Mouse (Mus musculus) embryonic stem cell, embryonic (primary cell): ENCODE data around the gene Cacna1d.

Experiments
- CTCF ChIA-PET, 4 experiments: fragments of 300-600 bp in 2 of 4; fragments of 350-600 bp in 2 of 4; sonication (Branson Sonifier 250); formaldehyde crosslinking; loops; one replicate each; lab custom pipeline; 2022; ENCODE audit warnings: inconsistent platforms in 2 of 4; lab: Charles Lee
- POLR2A ChIA-PET, 4 experiments: fragments of 300-600 bp in 2 of 4; fragments of 350-600 bp in 2 of 4; sonication (Branson Sonifier 250); formaldehyde crosslinking; loops; one replicate each; lab custom pipeline; 2022; ENCODE audit warnings: antibody characterized with exemption in 4 of 4, inconsistent platforms in 1 of 4; lab: Charles Lee

Cacna1d gene

GRCm38 (mm10) chr14:30491342-30491741 is at the start of gene Cacna1d:
TSS of gene Cacna1d (minus strand) at chr14:30491455.
- CTCF ChIA-PET, result no interaction called here
- POLR2A ChIA-PET, result interaction anchor here in 2 of 4 experiments (1.1 to 4.7 kb wide), 2 partner anchors 10 to 11 kb away, joined by 3 to 18 read pairs; partner anchors contain the start of gene Dcp1a (in 1 of the 2)

GRCm38 (mm10) chr14:30533780-30534450 is 42.7 kb upstream of the Cacna1d start:
- POLR2A ChIA-PET, result interaction anchor here in 2 of 4 experiments (0.9 to 8.3 kb wide), 8 partner anchors 10 to 95 kb away, joined by 3 to 62 read pairs (median 4); partner anchors contain the start of gene Tkt (in 1 of the 2)
- CTCF ChIA-PET, result interaction anchor here (0.7 to 2.3 kb wide), 6 partner anchors 8 to 138 kb away, joined by 3 to 13 read pairs (median 3); no protein-coding TSS in a partner anchor

DNA sequence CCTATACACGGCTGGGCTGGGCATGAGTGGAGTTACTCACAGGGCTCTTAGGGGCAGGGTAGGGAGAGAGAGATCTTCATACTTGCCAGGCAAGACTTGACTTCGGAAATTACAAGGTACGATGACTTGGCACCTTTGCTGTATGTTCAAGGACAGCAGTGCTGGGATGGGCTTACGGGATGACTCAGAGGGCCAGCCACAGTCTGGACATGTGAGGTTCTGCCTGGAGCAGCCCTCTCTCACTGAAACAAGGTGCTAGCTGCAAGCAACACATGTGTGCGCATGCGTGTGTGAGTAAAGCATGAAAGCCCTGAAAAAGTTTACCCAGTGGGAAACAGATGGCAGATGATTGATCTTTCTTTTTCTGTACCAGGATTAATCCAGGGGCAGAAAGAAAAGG is 40.6 kb upstream of the Cacna1d start:
- ChIA-PET POLR2A (interaction anchor here in 3 of 4 experiments (0.7 to 8.3 kb wide), 29 partner anchors 10 to 183 kb away, joined by 3 to 62 read pairs (median 7); partner anchors contain the start of genes Tkt (in 2 of the 3), Dcp1a (in 1 of the 3) and Sfmbt1 (in 1 of the 3)), CTCF (interaction anchor here in 3 of 4 experiments (0.7 to 2.3 kb wide), 6 partner anchors 17 to 562 kb away, joined by 3 to 13 read pairs (median 5); partner anchors contain the start of gene Tkt (in 1 of the 3))

DNA sequence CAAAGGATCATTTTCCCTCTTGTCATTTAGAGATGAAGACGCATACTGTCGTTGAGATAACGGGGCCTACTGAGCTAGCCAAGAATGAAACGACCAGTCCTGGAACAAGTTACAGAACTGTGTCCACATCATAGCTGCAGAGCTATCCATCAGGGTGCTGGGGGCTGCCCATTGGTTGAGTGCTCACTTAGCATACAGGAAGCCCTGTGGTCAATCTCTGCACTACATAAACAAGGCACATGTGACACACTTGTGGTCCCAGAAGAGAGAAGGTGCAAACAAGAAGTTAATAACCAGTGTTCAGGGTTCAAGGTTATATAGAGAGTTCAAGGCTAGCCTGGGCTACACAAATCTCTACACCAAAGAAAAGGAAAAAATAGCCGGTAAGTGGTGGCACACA is 40.2 kb upstream of the Cacna1d start:
- POLR2A ChIA-PET, result interaction anchor here in 3 of 4 experiments (0.7 to 8.3 kb wide), 39 partner anchors 9 to 564 kb away, joined by 3 to 62 read pairs (median 9); partner anchors contain the start of genes Tkt (in 3 of the 3), Dcp1a (in 2 of the 3), Rft1 (in 2 of the 3) and Selenok (in 1 of the 3)
- CTCF ChIA-PET, result interaction anchor here in 1 of 4 experiments (0.6 to 2.3 kb wide), 5 partner anchors 18 to 562 kb away, joined by 3 to 13 read pairs (median 3); partner anchors contain the start of gene Tkt

DNA sequence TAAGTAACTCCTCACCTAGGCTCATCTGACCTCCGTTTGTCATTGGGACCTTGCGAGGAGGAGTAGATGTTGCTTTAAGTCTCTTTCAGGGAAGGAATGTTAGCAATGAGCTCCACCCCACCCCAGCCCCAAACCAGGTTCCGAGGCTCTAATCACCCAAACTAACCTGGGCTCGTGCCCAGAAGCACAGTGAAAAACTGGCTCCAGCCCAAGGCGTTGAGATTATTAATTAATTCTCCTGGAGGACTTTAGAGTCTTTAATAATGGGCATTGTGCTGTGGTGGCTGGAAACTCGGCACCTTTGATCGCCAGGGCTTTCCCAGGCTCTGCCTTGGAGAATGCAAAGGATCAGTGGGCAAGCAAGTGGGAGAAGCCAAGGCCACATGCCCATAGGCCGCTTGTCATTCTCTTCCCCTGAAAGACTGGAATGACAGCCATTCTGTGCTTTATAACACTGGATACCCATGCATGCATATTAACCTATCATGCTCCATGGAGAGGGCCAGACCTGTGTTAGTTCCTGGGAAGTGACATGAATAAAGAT is 39.5 kb upstream of the Cacna1d start:
- CTCF ChIA-PET, result interaction anchor here in 2 of 4 experiments (0.5 to 1.4 kb wide), 6 partner anchors 8 to 528 kb away, joined by 3 to 12 read pairs (median 3); no protein-coding TSS in a partner anchor
- POLR2A ChIA-PET, result interaction anchor here (0.6 to 8.3 kb wide), 55 partner anchors 8 to 1635 kb away, joined by 3 to 62 read pairs (median 7); partner anchors contain the start of genes Dcp1a (in 4 of the 4), Tkt (in 3 of the 4), Rft1 (in 2 of the 4) and Selenok (in 1 of the 4)

GRCm38 (mm10) chr14:30529454-30529853 is 38.2 kb upstream of the Cacna1d start:
- CTCF ChIA-PET, result interaction anchor here in 2 of 4 experiments (0.6 to 1.4 kb wide), 7 partner anchors 9 to 352 kb away, joined by 3 to 4 read pairs (median 3); no protein-coding TSS in a partner anchor

DNA sequence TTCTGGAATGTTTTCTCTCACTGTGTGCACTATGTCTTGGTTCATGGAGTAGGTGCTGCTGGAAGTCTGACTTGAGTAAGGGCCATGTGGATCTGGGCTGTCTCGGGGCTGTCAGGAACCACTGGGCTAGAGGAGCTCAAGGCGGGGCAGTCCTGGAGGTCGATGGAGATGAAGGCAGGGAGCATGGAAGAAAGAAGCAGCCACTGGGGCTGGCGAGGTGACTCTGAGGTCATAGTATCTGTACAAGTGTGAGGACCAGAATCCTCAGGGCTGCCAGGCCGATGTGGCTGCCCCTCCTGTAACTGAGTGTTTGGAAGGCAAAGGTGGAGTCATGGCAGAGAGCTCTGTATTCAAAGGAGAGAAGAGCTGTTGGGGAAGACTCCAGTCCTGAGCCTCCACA is 37.7 kb upstream of the Cacna1d start:
- ChIA-PET CTCF (interaction anchor here in 3 of 4 experiments (0.6 to 1.2 kb wide), 6 partner anchors 30 to 352 kb away, joined by 3 to 4 read pairs (median 3); no protein-coding TSS in a partner anchor), POLR2A (interaction anchor here in 3 of 4 experiments (0.6 to 8.3 kb wide), 50 partner anchors 8 to 561 kb away, joined by 3 to 62 read pairs (median 6); partner anchors contain the start of genes Dcp1a (in 3 of the 3), Rft1 (in 2 of the 3), Tkt (in 2 of the 3) and Prkcd (in 1 of the 3))

More at GRCm38 (mm10) chr14:30529454-30529853, 38.2 kb upstream of the Cacna1d start:
- POLR2A ChIA-PET, result interaction anchor here in 3 of 4 experiments (0.6 to 8.3 kb wide), 61 partner anchors 9 to 561 kb away, joined by 3 to 62 read pairs (median 7); partner anchors contain the start of genes Dcp1a (in 3 of the 3), Rft1 (in 3 of the 3), Tkt (in 2 of the 3) and Prkcd (in 1 of the 3)

GRCm38 (mm10) chr14:30528392-30528791 is 37.1 kb upstream of the Cacna1d start:
- POLR2A ChIA-PET, result interaction anchor here in 2 of 4 experiments (0.7 to 8.3 kb wide), 24 partner anchors 8 to 297 kb away, joined by 3 to 62 read pairs (median 14); partner anchors contain the start of genes Dcp1a (in 2 of the 2), Rft1 (in 1 of the 2), Tkt (in 1 of the 2) and Tmem110 (in 1 of the 2)

GRCm38 (mm10) chr14:30523356-30523755 is 32.1 kb upstream of the Cacna1d start:
- CTCF ChIA-PET, result interaction anchor here in 2 of 4 experiments (0.7 to 1.4 kb wide), 3 partner anchors 10 to 15 kb away, joined by 3 to 5 read pairs (median 5); no protein-coding TSS in a partner anchor
- POLR2A ChIA-PET, result interaction anchor here in 3 of 4 experiments (0.5 to 2.1 kb wide), 13 partner anchors 8 to 428 kb away, joined by 3 to 6 read pairs (median 3); partner anchors contain the start of gene Rft1 (in 1 of the 3)

More at GRCm38 (mm10) chr14:30528392-30528791, 37.1 kb upstream of the Cacna1d start:
- CTCF ChIA-PET, result interaction anchor here in 2 of 4 experiments (0.6 to 0.8 kb wide), 2 partner anchors 66 to 311 kb away, joined by 3 to 4 read pairs; no protein-coding TSS in a partner anchor

DNA sequence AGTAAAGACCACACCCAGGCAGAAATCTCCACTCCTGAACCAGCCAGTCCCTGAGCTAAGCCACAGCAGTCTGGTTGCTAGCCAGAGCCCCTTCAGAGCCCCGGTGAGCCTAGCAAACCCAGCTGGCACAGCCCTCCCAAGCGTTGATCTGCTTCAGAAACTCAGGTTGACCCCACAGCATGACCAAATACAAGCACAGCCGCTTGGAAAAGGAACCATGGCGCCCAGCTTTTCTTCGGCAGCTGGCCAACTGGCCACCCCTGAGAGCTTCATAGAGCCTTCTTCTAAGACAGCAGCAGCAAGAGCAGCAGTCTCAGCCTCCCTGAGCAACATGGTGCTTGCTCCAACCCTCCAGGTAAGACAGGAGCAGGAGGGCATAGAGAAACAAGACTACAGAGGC is 28.1 kb upstream of the Cacna1d start:
- POLR2A ChIA-PET, result interaction anchor here (0.6 to 5.0 kb wide), 11 partner anchors 10 to 555 kb away, joined by 3 to 42 read pairs (median 4); partner anchors contain the start of gene Dcp1a (in 1 of the 4)

GRCm38 (mm10) chr14:30515931-30516723 is 24.9 kb upstream of the Cacna1d start:
- ChIA-PET CTCF (no interaction called here), POLR2A (interaction anchor here in 2 of 4 experiments (0.8 to 5.0 kb wide), 5 partner anchors 7 to 34 kb away, joined by 3 to 42 read pairs (median 4); no protein-coding TSS in a partner anchor)

More for the DNA sequence above, 28.1 kb upstream of the Cacna1d start:
- CTCF ChIA-PET, result no interaction called here

DNA sequence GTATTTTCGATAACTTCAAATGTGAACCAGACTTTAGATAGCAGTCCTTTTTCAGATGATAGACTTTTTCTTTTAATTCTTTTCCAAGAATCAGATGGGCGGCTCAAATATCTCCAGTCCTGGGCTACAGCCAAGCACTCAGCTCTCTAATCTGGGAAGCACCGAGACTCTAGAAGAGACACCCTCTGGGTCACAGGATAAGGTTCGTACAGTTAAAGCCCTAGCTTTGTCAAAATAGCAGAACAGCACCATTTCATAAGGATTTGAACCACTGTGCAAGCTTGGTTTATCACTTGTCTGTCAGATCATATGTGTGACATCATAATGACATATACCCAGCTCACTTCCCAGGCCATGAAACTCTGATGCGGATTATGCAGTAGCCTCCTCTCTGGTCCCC is 21.6 kb upstream of the Cacna1d start:
- ChIA-PET POLR2A (interaction anchor here in 3 of 4 experiments (0.5 to 5.1 kb wide), 20 partner anchors 8 to 698 kb away, joined by 3 to 33 read pairs (median 4); partner anchors contain the start of gene Dcp1a (in 3 of the 3)), CTCF (interaction anchor here in 1 of 4 experiments (1.1 kb wide), 1 partner anchor 8 kb away, joined by 3 read pairs; no protein-coding TSS in a partner anchor)

GRCm38 (mm10) chr14:30510214-30510763 is 19.0 kb upstream of the Cacna1d start:
- CTCF ChIA-PET, result no interaction called here
- POLR2A ChIA-PET, result interaction anchor here in 2 of 4 experiments (0.6 to 5.1 kb wide), 7 partner anchors 14 to 50 kb away, joined by 3 to 33 read pairs (median 4); partner anchors contain the start of gene Dcp1a (in 1 of the 2)

DNA sequence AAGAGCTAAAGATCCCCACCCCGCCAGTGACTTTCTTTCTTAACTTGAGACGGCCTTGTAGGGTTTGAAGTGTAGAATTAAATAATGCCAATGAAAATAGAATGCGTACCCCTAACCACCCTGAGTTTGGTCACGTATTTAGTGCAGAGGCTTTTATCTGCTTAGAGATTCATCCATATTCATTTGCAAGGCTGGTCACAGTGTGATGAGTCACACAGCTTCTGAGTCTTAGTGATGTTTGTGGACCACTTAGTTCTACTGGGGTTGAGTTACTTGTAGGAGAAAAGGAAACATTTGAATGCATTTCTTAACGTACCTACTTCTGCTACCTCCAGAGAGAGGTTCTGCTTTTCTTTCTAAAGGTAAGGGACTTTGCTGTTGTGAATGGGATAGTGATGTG is 13.7 kb upstream of the Cacna1d start:
- ChIA-PET CTCF (interaction anchor here in 2 of 4 experiments (1.1 to 1.3 kb wide), 2 partner anchors 8 to 18 kb away, joined by 3 to 4 read pairs; no protein-coding TSS in a partner anchor), POLR2A (interaction anchor here in 3 of 4 experiments (0.7 to 2.4 kb wide), 15 partner anchors 8 to 150 kb away, joined by 3 to 15 read pairs (median 5); partner anchors contain the start of genes Dcp1a (in 3 of the 3) and Rft1 (in 1 of the 3))

- ChIA-PET POLR2A (interaction anchor here in 1 of 4 experiments (2.3 to 3.4 kb wide), 2 partner anchors 11 to 19 kb away, joined by 11 to 14 read pairs; partner anchors contain the start of gene Dcp1a), CTCF (no interaction called here)
These were observed 6.9 kb upstream of the Cacna1d start for GRCm38 (mm10) chr14:30498202-30498601.

GRCm38 (mm10) chr14:30494998-30495397 is 3.7 kb upstream of the Cacna1d start:
- ChIA-PET POLR2A (interaction anchor here in 2 of 4 experiments (1.2 to 4.7 kb wide), 8 partner anchors 15 to 84 kb away, joined by 3 to 18 read pairs (median 4); partner anchors contain the start of gene Dcp1a (in 2 of the 2)), CTCF (no interaction called here)
